Mouse (Mus musculus) myocyte (in vitro differentiated cells): ENCODE data around the gene Fam43b.

Source experiments
- E2F4 ChIP-seq: IDR thresholded peaks from one replicate; pipeline ENCODE4 v1.6.1; 2011; ENCODE audit warnings: mild to moderate bottlenecking, control low read depth, moderate library complexity; ENCODE audit not compliant: insufficient read depth
- POLR2AphosphoS2 ChIP-seq: IDR thresholded peaks from one replicate; pipeline ENCODE4 v1.6.1; 2011; ENCODE audit warnings: low read depth, control low read depth; ENCODE audit not compliant: insufficient read length

DNA sequence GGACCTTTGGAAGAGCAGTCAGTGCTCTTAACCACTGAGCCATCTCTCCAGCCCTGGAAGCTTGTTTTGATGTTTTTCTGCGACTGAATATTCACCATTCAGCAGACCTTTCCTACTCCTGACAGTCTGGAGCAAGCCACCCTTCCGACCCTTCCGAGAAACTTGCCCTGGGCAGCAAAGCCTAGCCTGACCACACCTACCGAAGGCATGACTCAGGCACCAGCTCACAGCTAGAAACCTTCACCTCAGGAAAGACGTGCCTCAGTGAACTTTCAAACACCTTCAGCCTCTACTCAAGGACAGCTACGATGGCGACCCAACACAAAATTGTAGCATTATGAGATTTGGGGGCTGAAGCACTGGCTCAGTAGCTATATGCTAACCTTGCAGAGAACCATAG is 33.4 kb downstream of the Fam43b start:
- TF ChIP-seq POLR2AphosphoS2 (no peak), E2F4 (no peak)
